Comparison of ENCODE assay signal across 30 mouse cellular contexts in the genomic region with DNA sequence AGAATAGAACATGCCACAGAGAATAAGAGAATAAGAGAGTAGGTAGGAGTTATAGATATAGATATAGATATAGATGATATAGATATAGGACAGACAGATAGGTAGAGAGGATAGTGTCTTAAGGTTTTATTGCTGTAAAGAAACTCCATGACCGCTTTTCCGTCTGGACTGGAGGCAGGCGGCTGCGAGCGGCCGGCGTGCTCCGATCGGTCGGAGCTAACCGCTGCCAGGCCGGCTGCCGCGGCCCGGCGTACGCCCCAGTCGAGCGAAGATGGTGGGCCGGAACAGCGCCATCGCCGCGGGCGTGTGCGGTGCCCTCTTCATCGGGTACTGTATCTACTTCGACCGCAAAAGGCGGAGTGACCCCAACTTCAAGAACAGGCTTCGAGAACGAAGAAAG. TPM values are rescaled to one million over a fixed set of nuclear protein-coding genes. Genes with fewer than 3 reads are reported as not detected.
"Had no signal": no experiment of that assay in that cellular context is flagged by ENCODE, and none has a peak within 500 bp of the region (broad histone marks: within the 10 kb centered on the region; RNA-seq: fewer than 3 reads in every experiment).

No protein-coding gene starts in this region.

RNA-seq across cellular contexts. Expression of gene Sun5, which starts 45.0 kb away (rescaled TPM):
- total RNA-seq: common myeloid progenitor, adult 5-6 weeks; forebrain, postnatal 0 days; gastrocnemius, adult 18-20 months; gastrocnemius, adult 2 months; gastrocnemius, adult 8-10 months; gastrocnemius, postnatal 10 days; gastrocnemius, postnatal 14 days; gastrocnemius, postnatal 25 days; gastrocnemius, postnatal 36 days; gastrocnemius, postnatal 4 days; heart, adult 18-20 months; heart, adult 2 months; heart, adult 8-10 months had no signal
- polyA plus RNA-seq: cortical plate, adult 2 months; embryonic facial prominence, embryonic 10.5 days; embryonic facial prominence, embryonic 11.5 days; embryonic facial prominence, embryonic 12.5 days; embryonic facial prominence, embryonic 13.5 days; embryonic facial prominence, embryonic 14.5 days; embryonic facial prominence, embryonic 15.5 days; erythroblast, embryonic 14.5 days; forebrain, embryonic 10.5 days; forebrain, embryonic 11.5 days; forebrain, embryonic 12.5 days; forebrain, embryonic 13.5 days; forebrain, embryonic 14.5 days; forebrain, embryonic 15.5 days; forebrain, embryonic 16.5 days; forebrain, postnatal 0 days; frontal cortex, adult 2 months; heart, adult 2 months; heart, embryonic 10.5 days had no signal

RNA-seq across cellular contexts. Expression of gene Efcab8, which starts 46.2 kb away (rescaled TPM):
- total RNA-seq: common myeloid progenitor, adult 5-6 weeks; gastrocnemius, adult 18-20 months; gastrocnemius, adult 2 months; gastrocnemius, postnatal 25 days; gastrocnemius, postnatal 36 days; heart, adult 18-20 months; heart, adult 2 months; heart, adult 8-10 months had no signal
- polyA plus RNA-seq: embryonic facial prominence, embryonic 10.5 days; embryonic facial prominence, embryonic 11.5 days; embryonic facial prominence, embryonic 13.5 days; embryonic facial prominence, embryonic 15.5 days; forebrain, embryonic 10.5 days; forebrain, embryonic 11.5 days; forebrain, embryonic 12.5 days; forebrain, embryonic 14.5 days; forebrain, embryonic 15.5 days; forebrain, postnatal 0 days; heart, embryonic 10.5 days had no signal

RNA-seq across cellular contexts. Expression of gene Bpifb2, which starts 48.9 kb away (rescaled TPM):
- total RNA-seq: common myeloid progenitor, adult 5-6 weeks; forebrain, postnatal 0 days; gastrocnemius, adult 18-20 months; gastrocnemius, adult 2 months; gastrocnemius, adult 8-10 months; gastrocnemius, postnatal 10 days; gastrocnemius, postnatal 14 days; gastrocnemius, postnatal 25 days; gastrocnemius, postnatal 36 days; gastrocnemius, postnatal 4 days; heart, adult 18-20 months; heart, adult 2 months; heart, adult 8-10 months had no signal
- polyA plus RNA-seq: cortical plate, adult 2 months; embryonic facial prominence, embryonic 10.5 days; embryonic facial prominence, embryonic 11.5 days; embryonic facial prominence, embryonic 12.5 days; embryonic facial prominence, embryonic 13.5 days; embryonic facial prominence, embryonic 14.5 days; embryonic facial prominence, embryonic 15.5 days; erythroblast, embryonic 14.5 days; forebrain, embryonic 10.5 days; forebrain, embryonic 11.5 days; forebrain, embryonic 12.5 days; forebrain, embryonic 13.5 days; forebrain, embryonic 14.5 days; forebrain, embryonic 15.5 days; forebrain, embryonic 16.5 days; forebrain, postnatal 0 days; heart, adult 2 months; heart, embryonic 10.5 days had no signal
